ENCODE assay signal across 23 mouse cellular contexts in genomic region chr3:37602356-37602755, GRCm38 (mm10). TPM values are rescaled to one million over a fixed set of nuclear protein-coding genes. Genes with fewer than 3 reads are reported as not detected.
DNase-seq lines count a peak whose midpoint lies in the region; ATAC-seq and TF ChIP-seq lines count a peak whose summit lies in the region.
"Had no signal": no experiment of that assay in that cellular context is flagged by ENCODE, and none has a peak within 500 bp of the region (broad histone marks: within the 10 kb centered on the region; RNA-seq: fewer than 3 reads in every experiment).

No protein-coding gene starts in this region.

- H3K27me3 ChIP-seq in forebrain, embryonic 11.5 days (ENCODE audit: control insufficient read depth, insufficient read depth, low read length) = no peaks in the 10 kb centered on the region
- no peaks in the 10 kb centered on the region for H3K27me3 ChIP-seq in forebrain, embryonic 15.5 days
- no peaks in the 10 kb centered on the region for H3K27me3 ChIP-seq in heart, embryonic 10.5 days (ENCODE audit: insufficient read depth, poor library complexity, severe bottlenecking)
- H3K27me3 ChIP-seq in heart, embryonic 12.5 days (replicated peaks) = no peaks in the 10 kb centered on the region
- no peaks in the 10 kb centered on the region for H3K27me3 ChIP-seq in lung, postnatal 0 days (replicated peaks; ENCODE audit: insufficient read depth, low read length)
- H3K27me3 ChIP-seq: CH12.LX, Patski had no signal

- WGBS in forebrain, embryonic 11.5 days = 97% methylated on average over 9 of the region's 9 CpGs
- WGBS in forebrain, embryonic 15.5 days = 97% methylated on average over 9 of the region's 9 CpGs
- WGBS in heart, embryonic 10.5 days = 97% methylated on average over 9 of the region's 9 CpGs
- 92% methylated on average over 9 of the region's 9 CpGs for WGBS in heart, embryonic 12.5 days
- 94% methylated on average over 9 of the region's 9 CpGs for WGBS in lung, postnatal 0 days

- TF ChIP-seq CTCF in lung, postnatal 0 days (IDR thresholded peaks at IDR 0.05) = no peak

- no peak for TF ChIP-seq EP300 in lung, postnatal 0 days (IDR thresholded peaks at IDR 0.05)

- H3K36me3 ChIP-seq in forebrain, embryonic 11.5 days (ENCODE audit: control insufficient read depth, insufficient read depth, low read length) = no peaks in the 10 kb centered on the region
- H3K36me3 ChIP-seq in forebrain, embryonic 15.5 days = no peaks in the 10 kb centered on the region
- H3K36me3 ChIP-seq in heart, embryonic 10.5 days = no peaks in the 10 kb centered on the region
- H3K36me3 ChIP-seq in heart, embryonic 12.5 days = no peaks in the 10 kb centered on the region
- no peaks in the 10 kb centered on the region for H3K36me3 ChIP-seq in lung, postnatal 0 days (ENCODE audit: insufficient read depth, low read length)
- H3K36me3 ChIP-seq: G1E had no signal

- DNase-seq in forebrain, embryonic 11.5 days (ENCODE audit: low spot score) = peak; percentile 23
- DNase-seq in heart, adult 11 months = peak; percentile 79
- DNase-seq in heart, adult 8-10 months (ENCODE audit: low spot score) = no peak
- DNase-seq in heart, embryonic 10.5 days (ENCODE audit: low spot score) = peak; percentile 64
- DNase-seq in lung, postnatal 0 days (ENCODE audit: low spot score) = no peak
- no peak for DNase-seq in lung, postnatal 36 days
- DNase-seq: adrenal gland, adult 2 months; adrenal gland, adult 8-10 months; adrenal gland, postnatal 10 days; adrenal gland, postnatal 14 days; adrenal gland, postnatal 25 days; adrenal gland, postnatal 36 days; B cell, adult 2 months; cerebellum, adult 11 months; cerebellum, adult 11-12 months had no signal

- H3K4me2 ChIP-seq in forebrain, embryonic 11.5 days (ENCODE audit: low read depth, low read length, severe bottlenecking) = no peak overlapping the region
- no peak overlapping the region for H3K4me2 ChIP-seq in forebrain, embryonic 15.5 days (replicated peaks)
- no peak overlapping the region for H3K4me2 ChIP-seq in heart, embryonic 12.5 days
- H3K4me2 ChIP-seq in lung, postnatal 0 days (replicated peaks; ENCODE audit: low read depth, low read length) = no peak overlapping the region

- H3K27ac ChIP-seq in forebrain, embryonic 11.5 days (ENCODE audit: low read depth, low read length) = no peak overlapping the region
- no peak overlapping the region for H3K27ac ChIP-seq in forebrain, embryonic 15.5 days (replicated peaks)
- no peak overlapping the region for H3K27ac ChIP-seq in heart, embryonic 10.5 days
- no peak overlapping the region for H3K27ac ChIP-seq in heart, embryonic 12.5 days (ENCODE audit: poor library complexity, severe bottlenecking)
- H3K27ac ChIP-seq in lung, postnatal 0 days (ENCODE audit: low read length) = no peak overlapping the region

- no peak overlapping the region for H3K4me3 ChIP-seq in forebrain, embryonic 11.5 days (ENCODE audit: low read depth, low read length)
- no peak overlapping the region for H3K4me3 ChIP-seq in forebrain, embryonic 15.5 days
- H3K4me3 ChIP-seq in heart, embryonic 10.5 days = no peak overlapping the region
- no peak overlapping the region for H3K4me3 ChIP-seq in heart, embryonic 12.5 days
- H3K4me3 ChIP-seq in lung, postnatal 0 days (ENCODE audit: low read depth, low read length) = no peak overlapping the region

- no peak for ATAC-seq in forebrain, embryonic 11.5 days (replicated peaks; ENCODE audit: low FRiP score)
- no peak for ATAC-seq in forebrain, embryonic 15.5 days (replicated peaks)
- ATAC-seq in heart, embryonic 12.5 days (ENCODE audit: insufficient number of reproducible peaks, low FRiP score) = no peak
- ATAC-seq in lung, postnatal 0 days = 0 out of 2 replicates have a peak, but pooled peaks have one; percentile 27
- ATAC-seq: activated CD4-positive, CD25-positive, alpha-beta regulatory T cell, adult 4 months; CD4-positive, CD25-positive, alpha-beta regulatory T cell, adult 4 months; Patski had no signal

- H3K9me3 ChIP-seq in forebrain, embryonic 11.5 days (ENCODE audit: control insufficient read depth, low read length) = no peaks in the 10 kb centered on the region
- H3K9me3 ChIP-seq in forebrain, embryonic 15.5 days = no peaks in the 10 kb centered on the region
- H3K9me3 ChIP-seq in heart, embryonic 10.5 days = no peaks in the 10 kb centered on the region
- 0 out of 2 replicates have a peak, but pooled peaks cover 3% of the 10 kb centered on the region for H3K9me3 ChIP-seq in heart, embryonic 12.5 days (replicated peaks)
- no peaks in the 10 kb centered on the region for H3K9me3 ChIP-seq in lung, postnatal 0 days (ENCODE audit: low read length)
- H3K9me3 ChIP-seq: G1E had no signal

- H3K4me1 ChIP-seq in forebrain, embryonic 11.5 days (replicated peaks; ENCODE audit: control insufficient read depth, insufficient read depth, low read length) = peaks cover 2% of the 10 kb centered on the region; the same call in 1 of the 2 replicates
- peaks cover 9% of the 10 kb centered on the region for H3K4me1 ChIP-seq in forebrain, embryonic 15.5 days
- peaks cover 4% of the 10 kb centered on the region; the same call in 1 of the 2 replicates for H3K4me1 ChIP-seq in heart, embryonic 10.5 days
- H3K4me1 ChIP-seq in heart, embryonic 12.5 days (replicated peaks) = no peaks in the 10 kb centered on the region
- no peaks in the 10 kb centered on the region for H3K4me1 ChIP-seq in lung, postnatal 0 days (ENCODE audit: insufficient read depth, low read depth, low read length)

- H3K9ac ChIP-seq in forebrain, embryonic 11.5 days (ENCODE audit: low read length) = no peak overlapping the region
- no peak overlapping the region for H3K9ac ChIP-seq in forebrain, embryonic 15.5 days (replicated peaks)
- H3K9ac ChIP-seq in heart, embryonic 12.5 days = no peak overlapping the region
- no peak overlapping the region for H3K9ac ChIP-seq in lung, postnatal 0 days (replicated peaks; ENCODE audit: low read depth)

RNA-seq across cellular contexts. Expression of gene Spry1, which starts 37.4 kb away (rescaled TPM):
- polyA plus RNA-seq in forebrain, embryonic 11.5 days (2014; fragmentation: Nextera tagmentation; extraction: Ambion mirVana) = 20.9 and 24.4 TPM in 2 replicates
- polyA plus RNA-seq in forebrain, embryonic 15.5 days (2015; fragmentation: Nextera tagmentation; extraction: Ambion mirVana) = 4.3 and 5.6 TPM in 2 replicates
- 10 to 100 TPM; 14.5 to 17.3 (median 15.5) TPM for total RNA-seq in heart, adult 8-10 months (2022)
- 5.3 and 8.1 TPM in 2 replicates for polyA plus RNA-seq in heart, embryonic 10.5 days (2016; fragmentation: Nextera tagmentation; extraction: Ambion mirVana)
- polyA plus RNA-seq in heart, embryonic 12.5 days (2016; fragmentation: Nextera tagmentation; extraction: Ambion mirVana) = 5.1 and 5.4 TPM in 2 replicates
- polyA plus RNA-seq in lung, postnatal 0 days (2015; fragmentation: Nextera tagmentation; extraction: Ambion mirVana) = 23.3 and 24.7 TPM in 2 replicates
- total RNA-seq: CH12.LX, MEL had no signal

Comparison
In these comparisons a context has a peak if more than half of its experiments do, and no peak if none do; other contexts are left out.
1. DNase-seq: peak in forebrain, embryonic 11.5 days (single experiment), heart, adult 11 months (single experiment) and heart, embryonic 10.5 days (single experiment); none in heart, adult 8-10 months (single experiment), lung, postnatal 0 days (single experiment) and lung, postnatal 36 days (single experiment).